Mouse (Mus musculus) R1 (cell line): ENCODE results near the gene Relb.
"Not testable (repeated sequence)": the region's sequence is repeated elsewhere in the genome, so short reads cannot be mapped to it uniquely, and the experiment has no call there.

Experiments used
- DNase-seq: peaks from one replicate; pipeline ENCODE4 v3.0.0-alpha.2; 2018; ENCODE audit warnings: low read depth, low spot score

Gene Relb

DNA sequence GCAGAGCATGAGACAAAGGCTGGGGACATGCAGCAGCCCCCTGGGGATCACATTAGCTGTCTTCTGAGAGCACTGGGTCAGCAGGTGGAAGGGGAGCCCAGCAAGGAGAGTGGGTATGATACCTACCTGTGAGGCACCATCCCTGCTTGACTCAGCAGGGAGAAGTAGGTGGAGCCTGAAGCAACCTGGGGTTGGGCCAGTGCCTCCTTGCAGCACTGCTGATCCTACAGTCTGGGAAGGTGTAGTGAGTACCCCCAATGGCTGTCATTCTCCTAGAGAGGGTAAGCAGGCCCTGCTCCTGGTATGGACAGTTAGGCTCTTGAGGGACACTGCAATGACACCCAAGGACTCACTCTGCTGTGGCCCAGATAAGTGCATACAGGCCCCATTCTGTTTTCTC lies 3.0 kb upstream of the Relb start:
- DNase-seq, result no peak

DNA sequence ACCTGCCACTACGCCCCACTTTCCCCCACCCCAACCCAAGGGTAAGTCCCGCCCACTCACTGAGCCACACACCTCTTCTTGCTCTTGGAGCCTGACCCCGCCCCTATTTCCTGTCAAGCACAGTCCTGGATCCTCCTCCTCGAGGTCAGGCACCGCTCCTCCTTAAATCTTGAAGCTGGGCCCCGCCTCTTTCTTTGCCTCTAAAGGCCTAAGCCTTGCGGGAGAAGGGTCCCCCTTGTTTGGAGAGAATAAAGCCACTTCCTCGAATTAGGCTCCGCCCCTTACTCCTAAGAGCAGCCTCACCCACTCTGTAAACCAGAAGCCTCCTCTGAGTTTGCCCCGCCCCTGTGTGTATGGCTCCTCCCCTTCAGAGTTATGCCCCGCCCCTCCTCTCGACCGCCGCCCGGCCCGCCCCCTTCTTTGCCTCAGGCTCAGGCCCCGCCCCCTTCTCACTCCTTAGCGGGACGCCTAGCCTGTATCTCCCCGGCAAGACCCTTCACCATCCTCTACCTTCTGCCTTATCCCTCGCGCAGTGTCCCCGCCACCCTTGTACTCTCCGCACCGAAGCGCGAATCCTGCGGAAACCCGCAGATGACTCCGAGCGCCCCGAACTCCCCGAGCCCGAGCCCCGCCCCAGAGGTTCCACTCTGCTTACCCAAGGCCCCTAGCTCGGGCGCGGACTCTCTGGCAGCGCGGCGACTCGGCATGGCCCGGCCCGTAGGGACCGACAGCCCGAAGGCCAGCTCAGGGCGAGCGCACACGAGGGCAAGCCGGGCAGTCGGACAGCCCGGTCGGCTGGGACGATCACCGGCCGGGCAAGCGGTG lies 490 bp downstream of the Relb start:
- peak; percentile 100 for DNase-seq

DNA sequence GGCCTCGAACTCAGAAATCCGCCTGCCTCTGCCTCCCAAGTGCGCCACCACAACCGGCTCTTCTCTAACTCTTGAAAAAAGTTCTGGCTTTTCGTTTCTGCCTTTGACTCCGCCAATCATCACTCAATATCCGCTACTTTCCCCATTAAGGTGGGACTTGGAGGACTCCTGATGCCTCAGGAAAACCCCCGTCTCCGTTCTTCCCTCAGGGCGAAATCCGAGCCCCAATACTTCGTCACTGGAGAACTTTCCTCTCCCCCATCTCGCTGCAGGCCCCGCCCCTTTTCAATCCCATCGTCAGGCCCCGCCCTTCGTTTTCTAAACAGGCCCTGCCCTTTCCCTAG lies 1.1 kb downstream of the Relb start:
- no peak for DNase-seq

DNA sequence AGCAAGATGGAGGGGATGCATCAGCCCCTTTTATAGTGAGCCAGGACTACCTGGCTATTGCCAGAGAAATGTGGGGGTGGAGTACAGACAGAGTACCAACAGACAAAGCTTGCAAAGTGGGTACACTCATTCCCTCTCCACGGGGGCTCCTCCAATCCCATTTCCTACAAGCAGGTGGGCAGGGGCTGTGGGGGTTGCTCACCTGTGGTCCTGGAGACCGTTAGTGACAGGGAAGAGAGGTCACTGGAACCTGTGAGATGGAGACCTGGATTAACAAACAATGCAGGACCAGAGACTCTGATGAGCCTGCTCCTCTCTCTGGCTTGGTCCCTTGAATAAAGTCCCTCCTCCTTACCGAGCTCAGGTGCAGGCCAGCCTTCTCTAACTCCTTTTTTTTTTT lies 1.5 kb downstream of the Relb start:
- peak; percentile 45 for DNase-seq

- no peak for DNase-seq
Measured at GRCm38 (mm10) chr7:19623433-19623832, 5.8 kb downstream of the Relb start.

DNA sequence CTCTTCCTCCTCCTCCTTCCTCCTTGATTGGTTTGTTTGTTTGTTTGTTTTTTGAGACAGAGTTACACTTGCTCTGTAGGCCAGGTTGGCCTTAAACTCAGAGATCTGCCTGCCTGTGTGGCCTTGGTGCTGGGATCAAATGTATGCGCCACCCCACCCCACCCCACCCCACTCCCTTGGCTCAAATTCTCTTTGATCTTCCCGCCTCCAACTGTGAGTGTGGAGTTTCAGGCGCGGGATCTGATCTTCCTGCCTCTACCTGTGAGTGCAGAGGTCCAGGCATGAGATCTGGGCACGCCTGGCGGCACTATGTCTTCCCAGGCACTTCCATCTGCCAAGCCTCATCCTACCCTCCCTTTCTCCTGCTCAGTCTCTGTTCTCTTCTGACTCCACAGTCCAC lies 7.0 kb downstream of the Relb start:
- peak; percentile 49 for DNase-seq

- DNase-seq, result peak; percentile 66
Measured at GRCm38 (mm10) chr7:19620811-19621210, 8.4 kb downstream of the Relb start.

- peak; percentile 90 for DNase-seq
Measured at GRCm38 (mm10) chr7:19619004-19619801, 10.0 kb downstream of the Relb start.

DNA sequence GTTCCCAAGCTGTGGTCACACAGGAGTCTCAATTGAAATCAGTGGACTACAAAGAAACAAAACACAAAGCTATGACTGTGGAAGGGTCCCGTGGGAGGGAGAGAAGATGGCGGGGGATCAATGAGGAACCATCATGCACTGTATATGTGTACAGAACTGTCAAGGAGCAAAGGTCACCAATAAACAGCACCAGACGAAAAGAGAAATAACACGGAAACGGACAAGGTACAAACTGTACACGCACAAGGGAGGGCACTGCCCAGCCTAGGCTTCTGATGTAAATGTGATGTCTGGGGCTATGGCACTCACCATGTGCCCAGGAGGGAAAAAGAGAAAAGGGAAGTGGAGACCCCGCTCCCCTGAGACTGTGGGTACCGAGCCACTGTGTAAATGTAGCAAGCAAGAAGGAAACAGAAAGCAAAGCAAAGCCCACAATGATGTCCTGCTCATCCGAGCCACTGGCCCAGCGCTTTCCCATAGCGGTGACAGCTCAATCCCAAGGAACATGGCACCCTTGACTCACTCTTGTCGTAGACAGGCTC lies 14.1 kb downstream of the Relb start:
- no peak for DNase-seq

GRCm38 (mm10) chr7:19610969-19611368 lies 18.3 kb downstream of the Relb start:
- peak; percentile 52 for DNase-seq

DNA sequence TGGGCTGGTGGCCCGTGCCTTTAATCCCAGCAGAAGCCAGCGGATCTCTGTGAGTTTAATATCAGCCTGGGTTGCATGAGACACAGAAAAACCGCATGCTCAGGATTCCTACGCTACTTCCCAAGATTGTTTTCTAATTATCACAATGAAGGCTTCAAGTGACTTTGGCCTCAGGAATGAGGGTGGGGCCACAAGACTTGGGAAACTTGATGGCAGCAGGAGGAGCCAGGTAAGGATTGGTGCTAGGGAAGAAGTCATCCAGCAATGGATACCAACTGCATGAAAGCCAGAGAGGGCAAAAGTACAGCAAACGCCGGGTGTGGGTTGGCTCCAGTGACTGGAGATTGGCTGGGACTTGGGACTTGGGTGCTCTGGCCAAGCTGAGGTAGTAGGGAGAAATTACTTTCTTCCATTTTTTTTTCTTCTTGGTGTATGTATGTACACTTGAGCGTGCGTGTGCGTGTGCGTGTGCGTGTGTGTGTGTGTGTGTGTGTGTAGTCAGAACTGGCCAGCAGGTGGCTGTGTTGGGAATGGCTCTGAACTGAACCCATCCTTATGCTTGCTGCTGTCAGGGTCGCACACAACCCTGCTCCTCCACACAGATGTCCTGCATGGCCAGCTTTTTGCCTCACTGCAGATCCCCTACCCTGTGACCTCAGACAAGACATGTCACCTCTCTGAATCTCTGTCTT lies 19.5 kb downstream of the Relb start:
- DNase-seq, result peak; percentile 98

GRCm38 (mm10) chr7:19607291-19607690 lies 21.9 kb downstream of the Relb start:
- peak; percentile 79 for DNase-seq

- DNase-seq, result not testable (repeated sequence)
Measured at GRCm38 (mm10) chr7:19604606-19605214, 24.5 kb downstream of the Relb start.

- peak; percentile 97 for DNase-seq
Measured at GRCm38 (mm10) chr7:19603849-19604605, 25.2 kb downstream of the Relb start, which contains the start of gene Clasrp. Gene Clasrp (minus strand): TSS chr7:19604486.

- peak; percentile 71 for DNase-seq
Measured at GRCm38 (mm10) chr7:19603055-19603454, 26.2 kb downstream of the Relb start.

DNA sequence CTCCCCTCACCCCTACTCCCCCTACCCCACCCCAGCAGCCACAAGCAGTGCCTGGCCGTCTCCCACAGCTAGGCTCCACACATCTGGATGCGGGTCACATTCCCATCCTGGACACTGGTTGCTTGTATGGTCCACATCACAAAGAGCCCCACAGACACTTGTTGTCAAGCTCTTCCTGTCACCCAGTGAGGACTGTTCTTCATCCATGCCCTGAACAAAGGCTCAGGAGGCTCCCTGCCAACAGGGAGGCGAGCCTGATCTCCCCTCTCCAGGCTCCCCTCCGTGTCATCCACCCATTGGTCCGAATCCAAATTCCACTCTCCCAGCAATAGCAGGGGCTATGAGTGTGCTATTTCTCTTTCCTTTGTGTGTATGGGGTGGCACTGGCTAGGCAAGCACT lies 28.7 kb downstream of the Relb start:
- no peak for DNase-seq

- peak; percentile 55 for DNase-seq
Measured at GRCm38 (mm10) chr7:19593061-19593730, 36.0 kb downstream of the Relb start.

GRCm38 (mm10) chr7:19589917-19590316 lies 39.3 kb downstream of the Relb start:
- DNase-seq, result peak; percentile 89

DNA sequence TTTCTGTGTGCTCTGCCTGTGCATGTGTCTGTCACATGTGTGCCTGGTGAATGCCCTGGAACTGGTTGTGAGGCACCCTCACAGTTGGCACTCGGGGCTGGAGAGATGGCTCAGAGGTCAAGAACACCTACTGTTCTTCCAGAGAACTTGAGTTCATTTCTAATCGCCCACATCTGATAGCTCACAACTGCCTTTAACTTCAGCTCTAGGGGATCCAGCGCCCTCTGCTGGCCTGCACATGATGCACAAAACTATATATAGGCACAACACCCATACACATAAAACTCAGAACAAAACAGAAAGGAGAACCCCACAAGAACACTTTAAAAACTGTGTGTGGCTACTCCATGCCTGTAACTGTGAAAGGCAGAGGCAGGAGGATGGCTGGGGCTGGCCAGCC lies 40.0 kb downstream of the Relb start:
- peak; percentile 80 for DNase-seq

DNA sequence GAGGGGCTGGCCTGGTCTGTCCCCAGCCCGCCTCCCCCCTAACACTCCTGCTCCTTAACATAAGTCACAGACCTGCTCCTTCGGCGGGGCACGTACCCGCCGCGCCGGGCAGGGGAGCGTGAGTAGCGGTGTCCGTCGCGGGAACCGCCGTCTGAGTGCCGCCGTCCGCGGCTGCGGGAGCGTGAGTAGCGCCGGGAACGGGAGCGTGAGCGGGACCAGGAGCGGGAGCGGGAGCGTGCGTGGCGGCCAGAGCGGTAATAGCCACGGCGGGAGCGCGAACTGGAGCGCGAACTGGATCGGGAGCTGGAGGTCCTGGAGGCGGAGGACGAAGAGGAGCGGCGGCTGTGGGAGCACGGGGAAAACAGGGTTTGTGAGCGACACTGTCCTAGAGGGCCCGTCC lies 43.0 kb downstream of the Relb start:
- peak; percentile 76 for DNase-seq
